13 mouse cellular contexts compared by ENCODE assay signal in the genomic region with DNA sequence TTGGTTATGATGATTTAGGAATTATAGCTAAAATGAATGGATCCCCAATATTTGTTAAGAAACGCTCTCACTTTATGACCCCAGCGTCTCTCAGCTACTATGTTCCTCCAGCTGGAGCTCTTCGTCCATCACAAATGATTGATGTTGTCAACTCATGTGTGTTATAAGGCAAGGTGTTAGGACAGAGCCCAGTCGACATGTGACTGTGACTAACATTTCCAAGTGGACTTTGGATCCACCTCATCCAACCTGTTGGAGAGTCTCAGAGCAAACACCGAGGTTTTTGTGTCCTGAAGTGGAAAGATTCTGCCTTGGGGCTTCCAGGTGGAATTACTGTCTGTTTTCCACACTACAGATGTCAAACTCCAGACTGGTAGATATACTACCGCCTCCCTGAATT.
"Had no signal": no experiment of that assay in that cellular context is flagged by ENCODE, and none has a peak within 500 bp of the region (broad histone marks: within the 10 kb centered on the region; RNA-seq: fewer than 3 reads in every experiment).

No protein-coding gene starts in this region.

- H3K4me2 ChIP-seq: hindbrain, embryonic 15.5 days; neural tube, embryonic 12.5 days; stomach, embryonic 15.5 days had no signal

- H3K27me3 ChIP-seq: hindbrain, embryonic 15.5 days; stomach, embryonic 15.5 days had no signal

- H3K9me3 ChIP-seq: hindbrain, embryonic 15.5 days; limb, embryonic 10.5 days; neural tube, embryonic 12.5 days; stomach, embryonic 15.5 days had no signal

- H3K4me3 ChIP-seq: hindbrain, embryonic 15.5 days; limb, embryonic 10.5 days; myocyte; neural tube, embryonic 12.5 days; stomach, embryonic 15.5 days had no signal

- DNase-seq: lung, adult 2 months; lung, postnatal 36 days; midbrain, embryonic 14.5 days; retina, postnatal 1 day; thymus, adult 2 months; thymus, postnatal 25 days had no signal

- H3K4me1 ChIP-seq: hindbrain, embryonic 15.5 days; limb, embryonic 10.5 days; neural tube, embryonic 12.5 days; stomach, embryonic 15.5 days had no signal

- H3K27ac ChIP-seq: hindbrain, embryonic 15.5 days; limb, embryonic 10.5 days; liver, embryonic 14.5 days; neural tube, embryonic 12.5 days; stomach, embryonic 15.5 days had no signal

- H3K9ac ChIP-seq: hindbrain, embryonic 15.5 days; liver, embryonic 14.5 days; neural tube, embryonic 12.5 days; stomach, embryonic 15.5 days had no signal

- H3K36me3 ChIP-seq: hindbrain, embryonic 15.5 days; limb, embryonic 10.5 days; neural tube, embryonic 12.5 days; stomach, embryonic 15.5 days had no signal

- ATAC-seq: lung, postnatal 0 days had no signal
